Mouse (Mus musculus) frontal cortex, postnatal 14 days (tissue): Measurements from ENCODE around the gene Atp2c1.

Source experiments
- DNase-seq, 2 experiments: peaks; one replicate each; pipeline ENCODE4 v3.0.0; 2022; ENCODE audit warnings: low spot score in 2 of 2

The Atp2c1 gene

DNA sequence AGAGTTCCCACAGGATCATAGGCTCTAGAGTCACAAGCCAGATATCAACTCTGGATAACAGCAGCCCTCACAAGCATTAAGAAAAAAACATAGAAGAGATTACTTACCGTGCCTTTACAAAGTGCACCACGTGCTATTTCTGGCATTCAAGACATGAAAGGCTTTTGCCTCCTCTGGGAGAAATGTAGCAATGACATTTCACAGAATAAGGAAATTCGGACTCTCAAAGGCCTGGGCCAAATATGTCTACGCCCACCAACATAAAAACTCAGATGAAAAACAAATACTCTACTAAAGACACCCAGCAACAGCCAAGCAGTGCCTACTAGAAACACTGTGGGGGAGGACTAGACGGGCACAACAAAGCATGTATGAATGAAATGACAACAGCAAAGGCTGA, 38.8 kb downstream of the Atp2c1 start:
- no peak for DNase-seq

DNA sequence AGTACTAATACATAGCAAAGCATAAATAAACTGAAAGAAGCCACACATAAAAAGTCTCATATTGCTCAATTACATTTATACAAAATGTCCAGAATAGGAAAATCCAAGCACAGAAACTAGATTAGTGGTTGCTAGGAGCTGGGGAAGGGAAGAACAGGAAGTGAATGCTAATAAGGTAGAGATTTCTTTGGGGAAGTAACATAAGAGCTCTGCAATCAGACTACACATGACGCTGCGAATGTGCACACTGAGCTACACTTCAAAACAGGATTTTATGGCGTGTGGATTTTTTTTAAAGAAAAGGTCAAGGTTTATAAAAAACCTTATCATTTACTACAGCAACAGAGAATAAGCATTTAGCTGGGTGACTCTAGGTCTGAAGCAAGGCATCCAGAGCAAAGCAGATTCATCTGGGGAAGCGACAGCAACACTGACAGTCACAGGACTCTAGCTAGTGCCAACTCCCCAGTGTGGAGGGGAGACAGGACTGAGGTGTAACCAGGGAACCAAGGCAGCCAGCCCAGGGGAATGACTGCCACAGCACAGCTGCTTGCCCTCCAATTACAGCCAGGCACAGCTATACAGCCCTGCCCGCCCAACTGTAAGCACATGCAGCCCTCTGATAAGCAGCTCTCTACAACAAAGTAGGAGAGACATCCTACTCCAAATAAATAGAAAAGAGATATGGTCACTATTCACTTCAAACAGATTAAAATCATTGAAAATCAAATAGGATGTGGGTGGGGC, 42.6 kb downstream of the Atp2c1 start:
- no peak for DNase-seq

DNA sequence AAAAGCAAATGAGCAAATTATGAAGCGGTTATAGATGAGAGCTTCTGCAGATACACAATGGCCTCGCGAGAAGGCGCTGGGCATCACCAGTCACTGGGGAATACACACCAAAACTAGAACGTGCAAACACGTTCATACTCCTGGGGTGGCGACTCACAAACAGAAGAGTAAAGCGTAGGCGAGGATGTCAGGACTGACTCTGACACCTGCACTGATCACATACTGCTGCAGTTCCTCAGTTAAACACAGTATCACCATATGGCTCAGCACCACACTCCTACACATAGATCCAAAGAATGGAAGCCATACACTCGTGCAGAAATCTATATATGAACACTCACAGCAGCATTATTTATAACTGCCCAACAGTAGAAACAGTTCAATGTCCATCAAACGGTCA, 43.2 kb downstream of the Atp2c1 start:
- no peak for DNase-seq

DNA sequence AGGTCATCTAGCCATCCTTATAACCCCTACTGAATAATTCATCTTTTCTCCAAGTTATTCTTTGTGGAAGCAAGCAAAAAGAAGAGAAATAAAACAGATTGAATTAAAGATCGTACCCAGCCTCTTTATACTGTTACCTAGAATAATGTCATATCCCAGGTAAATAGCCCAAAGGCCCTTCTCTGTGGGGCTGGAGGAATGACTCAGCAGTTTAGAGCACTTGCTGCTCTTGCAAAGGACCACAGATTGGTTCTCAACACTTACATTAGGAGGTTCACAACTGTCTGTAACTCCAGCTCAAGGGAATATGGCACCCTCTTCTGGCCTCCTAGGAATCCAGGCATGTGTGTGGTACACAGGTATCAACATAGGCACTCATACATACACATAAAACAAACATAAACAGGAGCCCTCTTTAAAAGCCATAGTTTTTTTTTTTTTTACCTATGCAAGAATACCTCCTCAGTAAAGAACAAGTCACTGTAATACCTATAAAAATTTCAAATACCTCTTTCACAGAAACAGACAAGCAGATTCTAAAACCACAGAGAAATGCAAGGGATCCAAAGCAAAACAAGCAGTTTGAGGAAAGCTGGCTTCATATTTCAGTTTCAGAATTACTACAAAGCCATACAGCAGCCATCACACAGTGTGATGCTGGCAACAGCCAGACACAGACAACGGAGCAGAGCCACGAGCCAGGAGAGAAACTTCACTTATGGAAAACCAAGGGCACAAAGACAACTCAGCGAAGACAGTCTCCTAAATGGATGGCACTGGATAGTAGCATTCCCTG, 44.2 kb downstream of the Atp2c1 start:
- DNase-seq, result no peak

GRCm38 (mm10) chr9:105482070-105482469, 45.0 kb downstream of the Atp2c1 start:
- DNase-seq, result no peak

- DNase-seq, result no peak
Observed at GRCm38 (mm10) chr9:105476134-105476533, 51.0 kb downstream of the Atp2c1 start.

GRCm38 (mm10) chr9:105474910-105475309, 52.2 kb downstream of the Atp2c1 start:
- no peak for DNase-seq

DNA sequence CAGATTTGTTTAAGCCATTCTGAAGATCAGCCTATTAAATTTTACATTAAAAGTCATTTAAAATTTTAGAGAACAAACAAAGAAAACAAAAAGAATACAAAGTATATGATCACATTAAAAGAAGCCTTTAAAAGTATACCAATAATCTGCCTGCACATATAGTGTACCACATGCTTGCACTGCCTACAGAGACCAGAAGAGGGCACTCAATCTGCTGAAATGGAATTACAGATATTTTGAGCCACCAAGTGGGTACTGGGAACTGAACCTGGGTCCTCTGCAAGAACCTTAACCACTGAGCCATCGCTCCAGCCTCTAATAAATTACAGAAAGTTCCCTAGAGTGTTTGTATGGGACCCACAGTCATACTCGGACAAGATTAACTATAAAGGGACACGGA, 59.3 kb downstream of the Atp2c1 start:
- DNase-seq, result no peak

GRCm38 (mm10) chr9:105461496-105461895, 65.6 kb downstream of the Atp2c1 start:
- DNase-seq, result no peak

DNA sequence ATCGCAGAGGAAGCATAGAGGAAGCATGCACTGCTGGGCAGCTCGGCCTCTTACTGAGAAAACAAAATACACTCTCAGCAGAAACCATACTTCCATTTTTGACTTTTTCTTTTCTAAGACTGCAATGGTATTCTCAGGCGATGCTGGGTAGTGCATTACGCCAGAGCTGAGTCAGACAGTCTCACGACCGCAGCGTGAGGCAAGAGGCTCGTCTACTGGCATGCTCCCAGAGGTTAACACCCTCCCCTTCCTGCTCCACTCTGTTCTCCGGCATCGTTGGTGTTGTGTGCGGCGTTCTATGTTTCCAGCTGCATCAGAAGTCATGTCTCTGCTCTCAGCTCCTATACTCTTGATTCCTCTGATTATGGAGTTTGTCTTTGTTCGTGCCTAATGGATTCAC, 68.1 kb downstream of the Atp2c1 start:
- no peak for DNase-seq

GRCm38 (mm10) chr9:105408549-105408948, 118.6 kb downstream of the Atp2c1 start:
- no peak for DNase-seq

DNA sequence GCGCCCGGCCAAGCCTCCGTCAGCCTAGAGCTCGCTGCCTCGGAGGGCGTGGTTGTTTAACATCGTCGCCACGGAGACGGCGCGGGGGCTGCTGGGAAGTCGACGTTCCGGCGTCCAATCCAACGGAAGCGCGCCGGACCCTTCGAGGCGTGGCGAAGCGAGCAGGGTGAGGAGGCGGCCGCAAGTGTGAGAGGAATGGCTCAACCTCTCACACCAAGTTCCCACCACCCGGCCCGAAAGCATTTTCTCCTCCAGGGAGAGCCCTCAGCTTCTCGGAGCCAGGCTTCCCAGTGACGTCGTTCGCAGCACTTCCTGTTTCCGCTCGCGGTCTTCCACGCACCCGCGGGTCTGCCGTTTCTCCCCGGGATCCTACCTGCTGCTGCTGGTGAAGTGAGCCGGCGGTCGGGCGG, 131.9 kb downstream of the Atp2c1 start, which contains the start of the genes Aste1 and Nek11:
Gene Aste1, plus strand, starts transcription at position 175 of the 410 bp plus-strand sequence.
Gene Nek11, minus strand, starts transcription at position 307 of the 410 bp plus-strand sequence.
- DNase-seq, result peak; percentile 78 to 85

DNA sequence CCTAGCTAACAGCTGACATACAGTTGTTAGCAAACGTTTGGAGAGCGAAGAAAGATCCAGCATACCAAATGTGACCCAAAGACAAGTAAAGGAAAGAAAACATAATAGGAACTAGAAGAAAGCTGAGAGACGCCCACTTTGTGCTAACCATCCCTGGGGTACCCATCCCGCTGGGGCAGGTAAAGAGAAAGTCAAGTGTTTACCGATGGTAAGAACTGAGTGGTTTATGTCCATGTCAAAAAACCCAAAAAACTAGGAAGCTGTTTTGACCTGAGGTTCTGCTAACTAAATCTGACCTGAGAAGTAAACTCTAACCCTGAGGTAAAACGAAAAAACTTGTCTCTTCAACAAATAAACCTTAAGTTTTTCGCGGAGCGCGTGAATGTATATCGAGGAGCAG, 132.4 kb downstream of the Atp2c1 start:
- no peak for DNase-seq

DNA sequence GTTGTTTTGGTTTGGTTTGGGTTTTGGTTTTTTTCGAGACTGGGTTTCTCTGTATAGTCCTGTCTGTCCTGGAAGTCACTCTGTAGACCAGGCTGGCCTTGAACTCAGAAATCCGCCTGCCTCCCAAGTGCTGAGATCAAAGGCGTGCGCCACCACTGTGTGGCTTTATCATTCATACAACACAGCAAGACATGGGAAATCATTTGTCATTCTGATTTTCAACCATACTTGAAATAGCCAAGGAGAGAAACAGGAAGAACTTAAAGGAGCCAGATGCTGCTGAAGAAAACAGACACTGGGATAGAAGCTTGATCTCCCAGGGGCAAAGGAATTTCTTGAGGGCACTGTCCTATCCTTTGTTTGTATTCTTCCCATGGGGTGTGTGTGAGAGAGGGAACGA, 136.5 kb downstream of the Atp2c1 start:
- DNase-seq, result no peak

GRCm38 (mm10) chr9:105389289-105389688, 137.8 kb downstream of the Atp2c1 start:
- DNase-seq, result peak; percentile 51 to 82

- no peak for DNase-seq
Observed at GRCm38 (mm10) chr9:105387403-105387802, 139.7 kb downstream of the Atp2c1 start.

DNA sequence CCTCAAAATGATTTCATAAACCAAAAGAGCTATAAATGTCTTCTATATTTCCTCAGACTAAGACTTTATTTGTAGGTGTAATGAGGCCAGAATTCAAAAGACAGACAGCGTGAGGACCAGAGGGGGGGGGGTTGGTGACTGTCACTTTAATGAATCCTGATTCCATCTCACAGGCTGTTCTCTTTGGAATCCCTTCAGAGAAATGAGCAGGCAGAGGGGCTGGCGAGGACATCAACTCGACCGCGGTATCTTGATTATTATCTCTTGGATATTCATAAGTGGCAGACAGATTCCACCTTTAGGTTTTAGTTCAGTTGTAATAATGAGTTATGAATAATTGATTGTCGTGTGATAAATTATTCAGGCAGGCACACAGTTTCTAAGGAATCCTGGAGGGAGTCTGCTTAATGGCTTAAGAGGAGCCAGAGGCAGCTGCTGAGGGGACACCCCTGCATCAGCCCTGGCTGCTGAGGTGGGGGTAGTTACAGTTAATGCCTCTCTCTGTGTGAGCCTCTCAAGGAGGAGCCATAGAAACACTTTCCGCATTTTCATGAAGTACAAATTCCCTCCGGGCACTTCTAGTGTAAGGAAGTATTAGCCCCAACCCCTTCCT, 147.5 kb downstream of the Atp2c1 start:
- no peak for DNase-seq

- DNase-seq, result no peak
Observed at GRCm38 (mm10) chr9:105377622-105378021, 149.5 kb downstream of the Atp2c1 start.

DNA sequence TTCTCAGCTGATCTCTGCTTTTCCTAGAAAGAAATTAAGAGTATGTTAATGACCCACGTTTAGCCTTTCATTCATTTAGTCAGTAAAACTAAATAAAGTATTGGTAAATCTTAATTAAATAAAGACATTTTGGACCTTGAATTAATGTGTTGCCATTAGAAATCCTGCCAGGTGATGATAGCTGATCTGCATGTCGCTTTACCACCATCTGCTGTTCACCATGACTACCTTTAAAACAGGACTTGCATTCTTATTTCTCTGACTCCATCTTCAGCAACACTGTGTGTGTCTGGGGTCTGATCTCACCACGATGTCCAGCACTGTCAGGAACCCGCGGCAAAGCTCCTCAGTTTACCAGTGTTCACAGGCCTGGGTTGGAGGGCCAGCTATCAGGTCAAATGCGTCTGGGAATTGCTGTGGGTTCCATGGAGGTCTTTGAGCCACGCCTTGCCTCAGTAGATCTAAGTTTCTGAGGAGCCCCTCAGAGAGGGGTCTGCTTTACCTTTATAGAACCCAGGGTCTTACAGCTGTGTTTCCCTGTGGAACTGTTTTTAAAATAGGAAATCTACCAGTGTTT, 150.1 kb downstream of the Atp2c1 start:
- no peak for DNase-seq

DNA sequence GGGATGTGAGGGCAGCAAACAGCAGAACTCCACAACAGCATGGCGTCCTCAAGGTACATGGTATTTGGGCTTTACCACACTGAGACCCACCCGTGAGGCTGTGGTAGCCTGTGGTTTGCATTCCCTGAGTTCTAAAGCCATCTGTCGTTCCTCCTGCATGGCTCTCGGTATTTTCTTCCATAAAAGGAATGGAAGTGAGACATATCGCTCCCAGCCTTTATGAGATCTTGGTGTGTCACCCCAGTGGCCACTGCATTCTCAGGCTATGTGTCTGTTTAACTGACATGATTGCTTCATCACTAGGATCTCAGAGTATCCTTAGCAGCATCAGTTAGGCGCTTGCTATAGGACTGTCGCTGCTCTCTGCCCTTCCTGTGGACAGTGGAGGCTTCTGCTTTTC, 150.7 kb downstream of the Atp2c1 start:
- no peak for DNase-seq

GRCm38 (mm10) chr9:105374361-105374760, 152.8 kb downstream of the Atp2c1 start:
- DNase-seq, result no peak

DNA sequence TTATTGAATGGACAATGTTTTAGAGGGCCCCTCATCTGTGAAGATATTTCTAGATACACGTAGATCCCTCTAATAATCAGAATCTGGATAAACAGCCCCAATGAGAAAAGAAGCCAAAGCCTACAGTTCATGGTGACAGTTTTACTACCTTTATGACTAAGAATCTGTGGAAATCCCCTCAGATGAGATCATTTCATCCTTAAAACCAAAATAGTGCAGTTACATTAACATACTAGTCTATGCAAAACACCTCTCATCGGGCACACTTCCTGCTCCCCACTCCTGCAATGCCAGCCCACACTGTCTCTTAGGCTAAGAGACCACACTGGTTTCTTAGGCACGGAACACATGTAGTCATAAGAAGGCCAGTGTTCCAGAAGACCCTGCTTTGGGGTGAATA, 158.5 kb downstream of the Atp2c1 start:
- DNase-seq, result no peak
